Mouse (Mus musculus) midbrain, embryonic 13.5 days (tissue): ENCODE measurements around the gene Olfr596. TPM values are rescaled to one million over a fixed set of nuclear protein-coding genes. Genes with fewer than 3 reads are reported as not detected.
"Not testable (repeated sequence)": the region's sequence is repeated elsewhere in the genome, so short reads cannot be mapped to it uniquely, and the experiment has no call there.

Experiments
- ATAC-seq: fragments of 200-750 bp; cut with Nextera tagmentation; 2 replicates; pipeline ENCODE4 v1.8.0; 2017; ENCODE audit warnings: mild to moderate bottlenecking, moderate TSS enrichment, moderate library complexity
- H3K27ac ChIP-seq: fragments of 300-500 bp; sonication (generic); 2 replicates; pipeline ENCODE4 v1.5.1; 2015; ENCODE audit warnings: inconsistent platforms, mild to moderate bottlenecking, moderate library complexity
- H3K27me3 ChIP-seq: fragments of 300-500 bp; sonication (generic); 2 replicates; pipeline ENCODE4 v1.6.1; 2015; ENCODE audit warnings: mild to moderate bottlenecking, inconsistent platforms
- H3K36me3 ChIP-seq: fragments of 300-500 bp; sonication (generic); 2 replicates; pipeline ENCODE4 v1.6.1; 2015; ENCODE audit warnings: mild to moderate bottlenecking, inconsistent platforms
- H3K4me1 ChIP-seq: fragments of 300-500 bp; sonication (generic); replicated peaks from 2 replicates; pipeline ENCODE4 v1.6.1; 2015; ENCODE audit warnings: inconsistent platforms
- H3K4me2 ChIP-seq: fragments of 300-500 bp; sonication (generic); replicated peaks from 2 replicates; pipeline ENCODE4 v1.6.1; 2015; ENCODE audit warnings: moderate library complexity, mild to moderate bottlenecking, inconsistent platforms
- H3K4me3 ChIP-seq: fragments of 300-500 bp; sonication (generic); replicated peaks from 2 replicates; pipeline ENCODE4 v1.5.1; 2015; ENCODE audit warnings: mild to moderate bottlenecking, inconsistent platforms
- H3K9ac ChIP-seq: fragments of 300-500 bp; sonication (generic); replicated peaks from 2 replicates; pipeline ENCODE4 v1.6.1; 2015; ENCODE audit warnings: mild to moderate bottlenecking, inconsistent platforms
- H3K9me3 ChIP-seq: fragments of 300-500 bp; sonication (generic); 2 replicates; pipeline ENCODE4 v1.6.1; 2016; ENCODE audit warnings: mild to moderate bottlenecking, inconsistent platforms
- WGBS: fragments of 180-500 bp; shearing (Covaris S2); methylation state at CpG from one replicate; pipeline ENCODE4 v1.1.7; 2015; 5-methylcytosine and 5-hydroxymethylcytosine counted together
- microRNA-seq: library from miRNA; unstranded; fragments of <30 nt; microRNA quantifications from one replicate; pipeline ENCODE4, GENCODE M21; 2016
- polyA plus RNA-seq: library from polyadenylated mRNA; unstranded; fragments of >200 nt; fragmentation: Nextera tagmentation; extraction: Ambion mirVana; gene quantifications from 2 replicates; pipeline ENCODE4 v1.2.1, GENCODE M21; 2015

The Olfr596 gene
- polyA plus RNA-seq = not detected in 2 replicates

- H3K9ac ChIP-seq, ATAC-seq, H3K27me3 ChIP-seq, H3K4me2 ChIP-seq, H3K27ac ChIP-seq, H3K9me3 ChIP-seq, H3K36me3 ChIP-seq, H3K4me3 ChIP-seq, H3K4me1 ChIP-seq: not testable (repeated sequence)
- 92% methylated on average over 2 of the region's 2 CpGs for WGBS
Measured at GRCm38 (mm10) chr7:103305348-103305747, at the start of gene Olfr596. TSS of gene Olfr596 (plus strand) at chr7:103305648.

DNA sequence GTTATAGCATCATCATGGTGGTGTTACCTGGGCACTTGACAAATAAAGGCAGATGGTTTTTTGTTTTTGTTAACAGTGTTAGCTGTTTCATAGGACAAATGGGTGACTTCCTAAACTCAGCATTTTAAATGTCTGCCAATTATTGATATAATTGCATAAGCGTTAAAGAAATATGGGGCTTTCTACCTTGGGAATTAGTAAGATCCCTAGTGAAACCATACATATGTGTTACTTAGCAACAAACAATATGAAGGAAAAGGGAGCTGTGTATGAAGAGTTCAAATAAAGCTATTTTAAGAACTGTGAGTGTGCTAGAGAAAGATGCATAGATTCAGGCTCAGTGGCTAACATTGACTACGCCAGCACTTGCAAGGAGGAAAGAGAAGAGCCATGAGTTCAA lies 10.6 kb downstream of the Olfr596 start, which contains the start of gene Olfr597:
Gene Olfr597 (plus strand): TSS at position 301 of the 400 bp plus-strand sequence.
- H3K36me3 ChIP-seq, ATAC-seq: not testable (repeated sequence)
- 92% methylated on average over 2 of the region's 2 CpGs for WGBS

DNA sequence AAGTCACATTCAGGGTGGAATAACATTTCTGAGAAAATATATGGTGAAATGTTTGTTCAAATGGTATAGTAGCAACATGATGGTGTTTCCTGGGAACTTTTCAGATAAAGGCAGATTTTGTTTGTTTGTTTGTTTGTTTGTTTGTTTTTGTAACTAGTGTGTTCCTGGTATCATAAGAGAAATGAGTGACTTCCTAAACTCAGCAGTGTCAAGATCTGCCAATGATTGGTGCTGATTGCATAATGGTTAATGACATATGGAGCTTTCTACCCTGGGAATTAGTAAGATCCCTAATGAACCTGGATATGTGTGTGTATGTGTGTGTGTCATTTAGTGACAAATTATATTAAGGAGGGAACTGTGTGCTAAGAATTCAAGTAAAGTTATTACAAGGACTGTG lies 17.8 kb downstream of the Olfr596 start, which contains the start of gene Olfr598:
Gene Olfr598 (plus strand): TSS at position 301 of the 400 bp plus-strand sequence.
- no peak for ATAC-seq
- Histone ChIP-seq H3K36me3 (no peaks in the 10 kb centered on the region), H3K4me3 (no peak within 1 kb of the TSS), H3K27ac (no peak within 1 kb of the TSS), H3K27me3 (no peaks in the 10 kb centered on the region), H3K9me3 (no peaks in the 10 kb centered on the region), H3K4me2 (no peak within 1 kb of the TSS), H3K4me1 (no peaks in the 10 kb centered on the region), H3K9ac (no peak within 1 kb of the TSS)

More for the DNA sequence above, 10.6 kb downstream of the Olfr596 start, which contains the start of gene Olfr597:
- not testable (repeated sequence) for H3K4me2 ChIP-seq, H3K27me3 ChIP-seq, H3K4me3 ChIP-seq, H3K9ac ChIP-seq, H3K9me3 ChIP-seq, H3K4me1 ChIP-seq, H3K27ac ChIP-seq

DNA sequence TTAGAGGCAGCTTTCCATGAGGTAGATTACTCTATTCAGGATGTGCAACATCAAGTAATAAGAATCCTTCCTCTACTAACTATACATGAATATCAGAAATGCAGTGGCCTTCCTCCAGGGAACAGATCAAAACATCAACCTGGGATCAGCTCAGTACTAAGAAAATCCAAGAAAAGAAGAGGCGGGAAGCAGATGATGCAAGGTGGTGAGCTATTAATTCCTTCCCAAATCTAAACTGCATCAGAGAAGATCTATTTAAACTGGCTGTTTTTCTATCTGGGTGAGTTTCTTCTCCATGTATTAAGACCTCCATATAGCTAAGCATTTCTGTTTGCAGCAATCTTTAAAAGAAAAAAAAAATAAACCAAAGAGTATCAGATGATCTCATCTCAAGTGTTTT lies 30.2 kb downstream of the Olfr596 start, which contains the start of gene Olfr599:
Gene Olfr599 (plus strand): TSS at position 301 of the 400 bp plus-strand sequence.
- Histone ChIP-seq H3K9ac (no peak within 1 kb of the TSS), H3K27ac (no peak within 1 kb of the TSS), H3K4me2 (no peak within 1 kb of the TSS), H3K4me3 (no peak within 1 kb of the TSS), H3K36me3 (no peaks in the 10 kb centered on the region), H3K4me1 (no peaks in the 10 kb centered on the region), H3K27me3 (no peaks in the 10 kb centered on the region), H3K9me3 (no peaks in the 10 kb centered on the region)
- no peak for ATAC-seq
- WGBS = 83% methylated on average over 1 of the region's 1 CpGs

- no peak within 1 kb of the TSS for H3K4me3 ChIP-seq
- no peaks in the 10 kb centered on the region for H3K36me3 ChIP-seq
- H3K27me3 ChIP-seq = no peaks in the 10 kb centered on the region
- H3K4me2 ChIP-seq = no peak within 1 kb of the TSS
- H3K9ac ChIP-seq = no peak within 1 kb of the TSS
- ATAC-seq = no peak
- no peaks in the 10 kb centered on the region for H3K4me1 ChIP-seq
- H3K27ac ChIP-seq = no peak within 1 kb of the TSS
- no peaks in the 10 kb centered on the region for H3K9me3 ChIP-seq
Measured at GRCm38 (mm10) chr7:103349569-103349968, 44.1 kb downstream of the Olfr596 start, which contains the start of gene Olfr600. TSS of gene Olfr600 (minus strand) at chr7:103349669.

Small RNA genes lying within 50 kb of the gene (microRNA-seq; reads per million reads assigned to microRNA genes)
- gene Gm23550 (not detected), gene Gm25171 (not detected)

Other genes with a start within 250 kb of the Olfr596 start
- not detected in 2 replicates for gene Olfr584, start 223.8 kb upstream of the Olfr596 start, polyA plus RNA-seq
- not detected in 2 replicates for gene Olfr585, start 207.9 kb upstream of the Olfr596 start, polyA plus RNA-seq
- not detected in 2 replicates for gene Olfr586, start 180.0 kb upstream of the Olfr596 start, polyA plus RNA-seq
- not detected in 2 replicates for gene Olfr588-ps1, start 164.8 kb upstream of the Olfr596 start, polyA plus RNA-seq
- not detected in 2 replicates for gene Olfr589, start 149.3 kb upstream of the Olfr596 start, polyA plus RNA-seq
- not detected in 2 replicates for gene Olfr591, start 127.3 kb upstream of the Olfr596 start, polyA plus RNA-seq
- not detected in 2 replicates for gene Olfr592, start 120.8 kb upstream of the Olfr596 start, polyA plus RNA-seq
- gene Olfr593, start 93.8 kb upstream of the Olfr596 start, polyA plus RNA-seq = not detected in 2 replicates
- not detected in 2 replicates for gene Olfr594, start 88.7 kb upstream of the Olfr596 start, polyA plus RNA-seq
- gene Usp17ld, start 53.1 kb upstream of the Olfr596 start, polyA plus RNA-seq = not detected in 2 replicates
- not detected in 2 replicates for gene Olfr597, start 10.7 kb downstream of the Olfr596 start, polyA plus RNA-seq
- not detected in 2 replicates for gene Olfr598, start 17.9 kb downstream of the Olfr596 start, polyA plus RNA-seq
- gene Olfr599, start 30.3 kb downstream of the Olfr596 start, polyA plus RNA-seq = not detected in 2 replicates
- gene Olfr600, start 44.0 kb downstream of the Olfr596 start, polyA plus RNA-seq = not detected in 2 replicates
- gene Olfr601, start 57.0 kb downstream of the Olfr596 start, polyA plus RNA-seq = not detected in 2 replicates
- gene Olfr603, start 80.5 kb downstream of the Olfr596 start, polyA plus RNA-seq = not detected in 2 replicates
- gene Usp17lc, start 109.4 kb downstream of the Olfr596 start, polyA plus RNA-seq = not detected in 2 replicates
- not detected in 2 replicates for gene Olfr605, start 139.8 kb downstream of the Olfr596 start, polyA plus RNA-seq
- not detected in 2 replicates for gene Olfr606, start 143.4 kb downstream of the Olfr596 start, polyA plus RNA-seq
- not detected in 2 replicates for gene Olfr607, start 158.5 kb downstream of the Olfr596 start, polyA plus RNA-seq
- not detected in 2 replicates for gene Olfr608, start 164.2 kb downstream of the Olfr596 start, polyA plus RNA-seq
- not detected in 2 replicates for gene Olfr609, start 192.4 kb downstream of the Olfr596 start, polyA plus RNA-seq
- gene Olfr610, start 206.5 kb downstream of the Olfr596 start, polyA plus RNA-seq = not detected in 2 replicates
- not detected in 2 replicates for gene Olfr611, start 215.2 kb downstream of the Olfr596 start, polyA plus RNA-seq
- not detected in 2 replicates for gene Olfr612, start 237.1 kb downstream of the Olfr596 start, polyA plus RNA-seq
- gene Olfr613, start 242.4 kb downstream of the Olfr596 start, polyA plus RNA-seq = not detected in 2 replicates